Mouse (Mus musculus) C2C12 (cell line): Measurements from ENCODE around the gene Leprot.

Experiments
- CEBPB ChIP-seq: IDR thresholded peaks from one replicate; pipeline ENCODE4 v1.6.1; 2011; ENCODE audit warnings: low read depth, mild to moderate bottlenecking, control low read depth, moderate library complexity
- CTCF ChIP-seq: IDR thresholded peaks from one replicate; pipeline ENCODE4 v1.5.1; 2011; ENCODE audit not compliant: control insufficient read depth, insufficient read depth, insufficient read length
- FOSL1 ChIP-seq: IDR thresholded peaks from one replicate; pipeline ENCODE4 v1.8.0; 2011; ENCODE audit warnings: mild to moderate bottlenecking, low read length; ENCODE audit not compliant: poor library complexity, insufficient read depth, severe bottlenecking
- MYOD1 ChIP-seq: IDR thresholded peaks from one replicate; pipeline ENCODE4 v1.6.1; 2011; ENCODE audit warnings: low read depth; ENCODE audit not compliant: control insufficient read depth, insufficient read length
- MYOG ChIP-seq: IDR thresholded peaks from one replicate; pipeline ENCODE4 v1.6.1; 2011; ENCODE audit not compliant: control insufficient read depth, insufficient read length; ENCODE audit errors: extremely low read depth
- USF1 ChIP-seq: IDR thresholded peaks from one replicate; pipeline ENCODE4 v1.6.1; 2011; ENCODE audit warnings: low read depth, mild to moderate bottlenecking, control low read depth, moderate library complexity

DNA sequence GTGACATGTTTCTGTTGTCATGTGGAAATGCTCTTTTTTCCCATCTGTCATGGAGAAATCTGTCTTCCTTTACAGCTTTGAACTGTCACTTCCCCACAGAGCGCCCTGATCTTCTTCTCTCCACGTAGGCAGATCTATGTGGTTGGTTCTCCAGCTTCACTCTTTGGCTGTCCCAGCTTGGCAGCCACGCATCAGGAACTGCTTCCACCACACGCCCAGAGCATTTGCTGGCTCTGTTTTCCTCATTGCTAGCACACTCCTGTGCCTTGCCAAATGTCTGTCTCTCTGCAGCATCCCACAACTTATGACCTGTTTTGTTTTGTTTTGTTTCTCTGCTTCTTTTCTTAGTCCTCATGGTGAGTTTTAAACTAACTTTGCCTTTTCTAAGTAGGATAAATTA lies 45.4 kb downstream of the Leprot start:
- TF ChIP-seq CTCF = no peak
- no peak for TF ChIP-seq CEBPB
- TF ChIP-seq FOSL1 = no peak
- no peak for TF ChIP-seq MYOD1
- TF ChIP-seq USF1 = no peak
- TF ChIP-seq MYOG = no peak
